Mouse (Mus musculus) mouse embryonic stem cell (cell line): ENCODE results near the gene Eps8l2.
"Not testable (repeated sequence)": the region's sequence is repeated elsewhere in the genome, so short reads cannot be mapped to it uniquely, and the experiment has no call there.

ENCODE experiments used
- in situ Hi-C, 2 experiments: fragments of 300-500 bp; cut with MboI; formaldehyde crosslinking; loops; 1 replicate in 1 of 2; 3 replicates in 1 of 2; pipeline ENCODE4 v1.14.3; 2019 to 2020; ENCODE audit warnings: low sequenced_read_pairs in 2 of 2, low pct_unique_long_range_greater_than_20kb in 1 of 2, mixed read lengths in 1 of 2; ENCODE audit not compliant: unreplicated experiment in 1 of 2

Eps8l2 gene

GRCm38 (mm10) chr7:141390326-141391259 is 51.9 kb downstream of the Eps8l2 start:
- in situ Hi-C loops, result no loop called here

GRCm38 (mm10) chr7:141391625-141392551 is 53.2 kb downstream of the Eps8l2 start, which contains the start of gene Taldo1:
Gene Taldo1, plus strand, starts transcription at chr7:141392199.
- in situ Hi-C loops, result no loop called here

GRCm38 (mm10) chr7:141392552-141393222 is 54.0 kb downstream of the Eps8l2 start:
- in situ Hi-C loops, result no loop called here

- in situ Hi-C loops, result no loop called here
Observed at GRCm38 (mm10) chr7:141394158-141394557, 55.5 kb downstream of the Eps8l2 start.

- in situ Hi-C loops, result no loop called here
Observed at GRCm38 (mm10) chr7:141394771-141395170, 56.1 kb downstream of the Eps8l2 start.

GRCm38 (mm10) chr7:141395348-141395747 is 56.7 kb downstream of the Eps8l2 start:
- in situ Hi-C loops, result no loop called here

GRCm38 (mm10) chr7:141403305-141403704 is 64.6 kb downstream of the Eps8l2 start:
- in situ Hi-C loops, result no loop called here

- in situ Hi-C loops, result no loop called here
Observed at GRCm38 (mm10) chr7:141405466-141405865, 66.8 kb downstream of the Eps8l2 start.

GRCm38 (mm10) chr7:141407670-141408069 is 69.0 kb downstream of the Eps8l2 start:
- in situ Hi-C loops, result not testable (repeated sequence)

GRCm38 (mm10) chr7:141408833-141409232 is 70.2 kb downstream of the Eps8l2 start:
- in situ Hi-C loops, result no loop called here

GRCm38 (mm10) chr7:141410631-141411030 is 72.0 kb downstream of the Eps8l2 start:
- in situ Hi-C loops, result no loop called here

- in situ Hi-C loops, result no loop called here
Observed at GRCm38 (mm10) chr7:141411667-141412066, 73.0 kb downstream of the Eps8l2 start.
